Mouse (Mus musculus) embryonic facial prominence, embryonic 11.5 days (tissue): Measurements from ENCODE around the gene Enpp7. TPM values are rescaled to one million over a fixed set of nuclear protein-coding genes. Genes with fewer than 3 reads are reported as not detected.

Source experiments
- ATAC-seq: fragments of 200-750 bp; cut with Nextera tagmentation; replicated peaks from 2 replicates; pipeline ENCODE4 v1.8.0; 2017; ENCODE audit warnings: low read depth; ENCODE audit not compliant: insufficient number of reproducible peaks, low FRiP score, low TSS enrichment
- DNase-seq: peaks from one replicate; pipeline ENCODE4 v3.0.0-alpha.2; 2015; ENCODE audit warnings: low spot score
- H3K27ac ChIP-seq: fragments of 300-500 bp; sonication (generic); replicated peaks from 2 replicates; pipeline ENCODE4 v1.5.1; 2014; ENCODE audit warnings: mild to moderate bottlenecking, low read depth, low read length, control low read depth
- H3K27me3 ChIP-seq: fragments of 300-500 bp; sonication (generic); 2 replicates; pipeline ENCODE4 v1.6.1; 2014; ENCODE audit warnings: mild to moderate bottlenecking, low read length, moderate library complexity, mixed read lengths; ENCODE audit not compliant: control insufficient read depth, insufficient read depth
- H3K36me3 ChIP-seq: fragments of 300-500 bp; sonication (generic); replicated peaks from 2 replicates; pipeline ENCODE4 v1.6.1; 2014; ENCODE audit warnings: low read depth, mild to moderate bottlenecking, low read length, moderate library complexity, mixed read lengths; ENCODE audit not compliant: control insufficient read depth, insufficient read depth
- H3K4me1 ChIP-seq: fragments of 300-500 bp; sonication (generic); 2 replicates; pipeline ENCODE4 v1.6.1; 2014; ENCODE audit warnings: low read length, mixed read lengths; ENCODE audit not compliant: control insufficient read depth, insufficient read depth
- H3K4me2 ChIP-seq: fragments of 300-500 bp; sonication (generic); 2 replicates; pipeline ENCODE4 v1.6.1; 2014; ENCODE audit warnings: low read depth, mild to moderate bottlenecking, control low read depth, low read length, moderate library complexity
- H3K4me3 ChIP-seq: fragments of 300-500 bp; sonication (generic); 2 replicates; pipeline ENCODE4 v1.5.1; 2014; ENCODE audit warnings: low read depth, low read length, control low read depth
- H3K9ac ChIP-seq: fragments of 300-500 bp; sonication (generic); replicated peaks from 2 replicates; pipeline ENCODE4 v1.6.1; 2014; ENCODE audit warnings: mild to moderate bottlenecking, control low read depth, low read length
- H3K9me3 ChIP-seq: fragments of 300-500 bp; sonication (generic); replicated peaks from 2 replicates; pipeline ENCODE4 v1.6.1; 2016; ENCODE audit warnings: mild to moderate bottlenecking, low read length, inconsistent platforms, mixed read lengths; ENCODE audit not compliant: control insufficient read depth
- WGBS: fragments of 180-500 bp; shearing (Covaris S2); extraction: QIAGEN DNeasy Blood & Tissue Kit; methylation state at CpG from one replicate; pipeline ENCODE4 v1.1.7; 2014; 5-methylcytosine and 5-hydroxymethylcytosine counted together
- polyA plus RNA-seq: library from polyadenylated mRNA; unstranded; fragments of >200 nt; fragmentation: Nextera tagmentation; extraction: Ambion mirVana; gene quantifications from 2 replicates; pipeline ENCODE4 v1.2.1, GENCODE M21; 2014

Gene Enpp7
- polyA plus RNA-seq, 1 experiment from 2014 or later = not detected

- H3K4me2 ChIP-seq = peak overlapping the region; percentile 42
- H3K27ac ChIP-seq = no peak overlapping the region
- no peak overlapping the region for H3K9ac ChIP-seq
- DNase-seq (peak; percentile 69), ATAC-seq (peak; percentile 25; the same call in 1 of the 2 replicates)
- peaks cover 2% of the 10 kb centered on the region; the same call in 1 of the 2 replicates for H3K27me3 ChIP-seq
- no peaks in the 10 kb centered on the region for H3K9me3 ChIP-seq
- no peaks in the 10 kb centered on the region for H3K36me3 ChIP-seq
- H3K4me1 ChIP-seq = no peaks in the 10 kb centered on the region; the same call in 1 of the 2 replicates
- peak overlapping the region; percentile 14; the same call in 1 of the 2 replicates for H3K4me3 ChIP-seq
- whole genome bisulfite sequencing = 3% methylated on average over 26 of the region's 26 CpGs
These were observed 11.4 kb downstream of the Enpp7 start for GRCm38 (mm10) chr11:118999361-118999804.

- no peak for ATAC-seq
- no peak overlapping the region for H3K4me2 ChIP-seq
These were observed 12.9 kb downstream of the Enpp7 start for GRCm38 (mm10) chr11:119000877-119001276.

GRCm38 (mm10) chr11:119001493-119002128 is 13.6 kb downstream of the Enpp7 start:
- WGBS = 55% methylated on average over 4 of the region's 4 CpGs
- Histone ChIP-seq H3K4me2 (no peak overlapping the region), H3K9me3 (no peaks in the 10 kb centered on the region), H3K9ac (no peak overlapping the region), H3K4me3 (no peak overlapping the region), H3K27me3 (peaks cover 2% of the 10 kb centered on the region; the same call in 1 of the 2 replicates), H3K36me3 (no peaks in the 10 kb centered on the region), H3K27ac (no peak overlapping the region), H3K4me1 (no peaks in the 10 kb centered on the region)
- no peak for ATAC-seq
- no peak for DNase-seq

More at GRCm38 (mm10) chr11:119000877-119001276, 12.9 kb downstream of the Enpp7 start:
- no peak overlapping the region for H3K27ac ChIP-seq
- 78% methylated on average over 2 of the region's 2 CpGs for WGBS
- no peaks in the 10 kb centered on the region for H3K4me1 ChIP-seq
- H3K36me3 ChIP-seq = no peaks in the 10 kb centered on the region
- DNase-seq = no peak
- H3K9me3 ChIP-seq = no peaks in the 10 kb centered on the region
- H3K27me3 ChIP-seq = peaks cover 2% of the 10 kb centered on the region; the same call in 1 of the 2 replicates
- H3K9ac ChIP-seq = no peak overlapping the region
- H3K4me3 ChIP-seq = no peak overlapping the region

DNA sequence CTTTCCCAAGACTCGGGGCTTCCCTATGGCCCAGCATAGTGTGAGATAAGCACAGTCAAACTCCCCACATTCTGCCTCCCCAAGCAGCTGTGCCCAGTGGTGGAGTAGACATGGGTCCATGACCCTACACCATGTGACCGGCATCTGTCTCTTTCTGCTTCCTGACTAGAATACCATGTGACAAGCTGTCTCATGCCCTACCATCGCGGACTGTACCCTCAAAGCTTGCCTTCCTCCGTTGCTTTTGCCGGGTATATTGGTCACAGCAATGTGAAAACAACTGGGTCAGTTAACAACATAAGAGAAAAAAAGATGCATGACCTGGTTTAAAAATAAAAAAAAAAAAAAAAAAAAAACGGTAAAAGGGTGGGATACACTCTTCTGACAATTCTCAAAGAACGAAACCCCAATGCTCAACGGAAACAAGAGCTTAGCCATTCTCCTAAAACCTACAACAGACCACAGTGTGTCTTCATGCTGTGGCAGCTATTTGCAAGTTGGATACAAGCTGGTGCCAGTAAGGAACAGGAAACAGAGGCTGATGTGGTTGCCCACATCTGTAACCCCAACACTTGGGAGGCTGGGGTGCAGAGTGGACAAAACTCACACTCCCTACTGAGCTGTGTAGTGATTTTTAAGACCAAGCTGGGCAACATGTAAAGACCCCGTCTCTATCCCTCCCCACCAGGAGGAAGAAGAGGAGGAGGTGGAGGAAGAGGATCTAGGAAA is 17.7 kb downstream of the Enpp7 start:
- no peak for DNase-seq
- no peak for ATAC-seq
- Histone ChIP-seq H3K4me3 (no peak overlapping the region), H3K27me3 (no peaks in the 10 kb centered on the region), H3K36me3 (no peaks in the 10 kb centered on the region), H3K9me3 (no peaks in the 10 kb centered on the region), H3K27ac (no peak overlapping the region), H3K4me2 (no peak overlapping the region), H3K4me1 (no peaks in the 10 kb centered on the region), H3K9ac (no peak overlapping the region)
- 88% methylated on average over 10 of the region's 10 CpGs for WGBS

DNA sequence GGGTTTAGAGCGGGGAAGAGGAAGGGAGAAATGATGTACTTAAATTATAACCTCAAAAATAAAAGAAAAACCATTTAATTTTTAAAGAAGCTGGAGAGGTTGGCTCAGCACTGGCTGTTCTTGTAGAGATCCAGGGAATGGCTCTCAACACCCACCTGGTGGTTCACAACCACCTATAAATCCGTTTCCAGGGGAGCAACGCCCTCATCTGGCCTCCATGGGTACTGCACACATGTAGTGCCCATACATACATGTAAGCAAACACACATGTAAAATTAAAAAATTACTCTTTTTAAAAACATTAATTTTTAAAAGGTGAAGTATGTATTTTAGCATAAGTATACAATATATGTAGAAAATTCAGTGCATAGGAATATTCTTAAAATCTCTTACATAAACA is 18.5 kb downstream of the Enpp7 start:
- no peak overlapping the region for H3K27ac ChIP-seq
- ATAC-seq (no peak), DNase-seq (no peak)
- H3K4me1 ChIP-seq = no peaks in the 10 kb centered on the region
- H3K4me3 ChIP-seq = no peak overlapping the region
- no peak overlapping the region for H3K4me2 ChIP-seq
- no peaks in the 10 kb centered on the region for H3K9me3 ChIP-seq
- no peaks in the 10 kb centered on the region for H3K36me3 ChIP-seq
- no peak overlapping the region for H3K9ac ChIP-seq
- no peaks in the 10 kb centered on the region for H3K27me3 ChIP-seq
- WGBS = 73% methylated on average over 3 of the region's 3 CpGs

GRCm38 (mm10) chr11:119007461-119008456 is 19.8 kb downstream of the Enpp7 start:
- ATAC-seq = peak; percentile 35
- Histone ChIP-seq H3K27me3 (no peaks in the 10 kb centered on the region), H3K9me3 (no peaks in the 10 kb centered on the region), H3K4me1 (no peaks in the 10 kb centered on the region), H3K4me2 (peak overlapping the region; percentile 32), H3K36me3 (no peaks in the 10 kb centered on the region), H3K9ac (peak overlapping the region; percentile 37; the same call in 1 of the 2 replicates), H3K4me3 (peak overlapping the region; percentile 15), H3K27ac (no peak overlapping the region)
- 14% methylated on average over 21 of the region's 21 CpGs for WGBS
- DNase-seq = peak; percentile 60

DNA sequence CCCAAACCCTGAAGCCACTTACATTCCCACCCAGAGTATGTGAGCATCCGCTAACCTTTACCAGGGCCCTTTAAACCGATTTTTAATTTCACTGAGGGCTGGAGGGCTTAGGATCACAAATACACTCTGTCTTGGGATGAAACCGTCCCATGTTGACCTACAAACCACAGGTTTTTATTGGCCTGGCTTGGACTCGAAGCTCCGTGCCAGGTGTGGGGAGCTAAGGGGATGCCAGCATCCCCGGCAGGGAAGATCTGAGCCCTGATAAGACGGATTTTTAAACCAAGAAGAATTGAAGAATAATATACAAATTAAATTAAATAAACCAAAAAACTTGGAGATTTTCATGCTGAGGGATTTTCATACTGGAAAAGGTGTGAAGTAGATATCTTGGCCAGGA is 26.5 kb downstream of the Enpp7 start:
- 78% methylated on average over 7 of the region's 7 CpGs for whole genome bisulfite sequencing
- H3K27ac ChIP-seq = no peak overlapping the region
- no peak for DNase-seq
- no peak for ATAC-seq
- H3K9me3 ChIP-seq = no peaks in the 10 kb centered on the region
- H3K36me3 ChIP-seq = no peaks in the 10 kb centered on the region
- H3K9ac ChIP-seq = no peak overlapping the region
- H3K4me2 ChIP-seq = no peak overlapping the region
- H3K4me1 ChIP-seq = no peaks in the 10 kb centered on the region
- H3K27me3 ChIP-seq = no peaks in the 10 kb centered on the region
- H3K4me3 ChIP-seq = no peak overlapping the region
